Mouse (Mus musculus): ENCODE data around the gene Dhrs2.

Gene Dhrs2

DNA sequence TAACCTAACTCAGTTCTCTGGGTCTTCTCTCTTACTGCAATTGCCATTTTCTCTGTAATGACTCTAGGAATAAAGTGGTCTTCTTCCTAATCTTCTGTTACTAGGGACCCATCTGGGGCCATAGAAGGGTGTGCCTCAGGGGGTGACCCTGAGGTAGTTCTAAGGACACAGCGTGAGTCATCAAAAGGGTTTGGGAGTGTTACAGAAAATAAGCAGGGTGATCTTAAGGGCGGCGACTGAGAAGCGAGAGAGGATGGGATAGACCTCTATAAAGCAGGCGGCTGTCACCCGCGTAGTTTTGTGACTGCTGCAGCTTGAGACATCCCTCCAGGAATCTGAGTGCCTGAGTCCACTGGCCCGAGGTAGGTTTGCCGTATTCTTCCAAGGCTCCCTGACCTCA lies at the start of gene Dhrs2:
Gene Dhrs2 (plus strand): TSS at position 301 of the 400 bp plus-strand sequence.
- in situ Hi-C loops (cut with MboI, MseI): no loop called here

DNA sequence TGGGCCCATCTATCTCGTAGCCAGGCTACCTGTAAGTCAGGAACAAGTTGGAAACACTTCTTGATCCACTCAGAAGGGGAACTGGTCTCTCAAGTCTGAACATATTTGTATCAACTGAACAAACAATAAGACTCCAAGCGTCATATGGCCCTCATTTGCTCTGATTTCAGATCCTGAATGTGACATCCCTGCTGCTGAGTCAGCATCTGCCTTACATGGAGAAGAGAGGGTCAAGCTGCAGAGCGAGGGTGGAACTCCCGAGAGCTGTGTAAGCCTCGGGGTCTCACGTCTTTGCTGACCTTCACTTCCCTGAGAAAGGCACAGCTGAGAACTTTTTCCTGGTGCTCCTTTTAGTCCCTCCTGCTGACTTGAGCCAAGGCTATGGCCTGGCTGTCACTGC lies 47.6 kb upstream of the Dhrs2 start:
- in situ Hi-C loops (cut with MboI, MseI): no loop called here

DNA sequence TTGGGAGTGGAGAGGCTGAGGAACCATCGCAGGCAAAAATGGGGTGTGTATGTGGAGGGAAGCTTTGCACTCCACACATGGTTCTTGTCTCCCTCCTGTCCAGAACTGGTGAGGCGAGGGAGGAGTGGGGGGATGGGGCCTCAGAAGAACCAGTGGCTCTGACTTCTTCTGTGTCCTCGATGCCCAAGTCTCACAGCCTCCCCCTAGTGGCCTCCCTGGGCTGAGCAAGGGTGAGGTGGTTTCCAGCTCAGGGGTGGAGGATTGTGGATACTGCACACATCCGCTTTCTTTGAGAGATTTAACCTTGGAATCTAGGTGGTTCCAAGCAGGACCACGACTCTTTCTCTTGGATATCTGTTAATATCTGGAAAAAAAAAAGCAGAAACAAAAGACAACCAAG lies 44.5 kb upstream of the Dhrs2 start:
- in situ Hi-C loops (cut with MboI, MseI): no loop called here

DNA sequence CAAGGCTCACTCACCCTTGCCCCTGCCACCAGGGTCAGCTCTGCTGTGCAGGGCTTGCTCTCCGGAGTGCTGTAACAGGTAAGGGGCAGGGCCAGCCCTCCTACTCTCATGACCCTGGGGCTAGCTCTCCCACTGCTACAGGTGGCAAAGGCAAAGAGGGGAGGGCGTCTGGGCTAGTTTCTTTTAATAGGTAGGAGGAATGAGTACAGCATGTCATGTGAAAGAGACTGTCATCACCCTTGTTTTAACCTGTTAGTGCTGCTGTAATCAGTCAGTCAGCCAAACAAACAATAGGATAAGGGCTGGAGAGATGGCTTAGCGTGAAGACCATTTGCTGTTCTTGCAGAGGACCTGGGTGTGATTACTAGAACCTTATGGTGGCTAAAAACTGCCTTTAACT lies 40.9 kb upstream of the Dhrs2 start:
- in situ Hi-C loops (cut with MboI, MseI): no loop called here

GRCm38 (mm10) chr14:55183231-55183630 lies 38.6 kb upstream of the Dhrs2 start:
- in situ Hi-C loops (cut with MboI, MseI): no loop called here

DNA sequence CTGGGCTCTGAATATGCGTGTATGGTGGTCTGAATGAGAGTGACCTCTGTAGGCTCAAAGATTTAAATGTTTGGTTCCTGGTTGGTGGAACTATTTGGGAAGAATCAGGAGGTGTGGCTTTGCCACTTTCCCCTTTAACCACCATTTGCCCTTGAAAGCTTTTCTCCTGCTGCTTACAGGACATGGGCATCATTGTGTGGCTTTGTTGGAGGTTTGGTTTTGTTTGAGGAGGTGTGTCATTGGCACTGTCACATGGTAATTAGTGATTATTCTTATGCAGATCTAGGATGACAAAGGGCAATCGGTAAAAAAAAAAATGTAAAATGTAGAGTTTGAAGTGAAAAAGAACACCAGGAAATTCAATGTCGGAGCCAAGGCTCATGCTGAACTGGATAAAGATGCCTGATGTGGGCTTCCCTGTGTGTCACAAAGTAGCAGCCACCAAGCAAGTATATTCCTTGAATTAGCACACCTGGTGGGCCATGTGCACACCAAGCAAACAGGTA lies 37.1 kb upstream of the Dhrs2 start:
- in situ Hi-C loops (cut with MboI, MseI): no loop called here

DNA sequence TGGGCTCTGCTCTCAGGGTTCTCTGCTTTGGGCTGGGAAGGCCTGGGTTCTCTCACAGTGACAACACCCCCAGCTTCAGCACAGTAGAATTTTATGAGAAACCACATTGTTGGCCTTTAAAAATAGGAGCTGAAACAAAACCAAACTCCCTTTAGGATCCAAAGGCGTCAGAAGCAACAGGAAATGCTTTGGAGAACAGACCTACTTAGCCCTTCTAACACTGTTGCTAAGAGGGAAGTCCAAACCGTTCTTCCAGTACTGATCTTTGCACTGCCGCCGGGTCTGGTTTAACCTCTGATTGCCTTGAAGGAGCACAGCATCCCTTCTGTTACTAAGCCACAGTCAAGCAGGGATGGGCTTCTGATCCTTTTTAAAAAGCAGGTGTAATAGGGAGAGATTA lies 33.3 kb upstream of the Dhrs2 start:
- in situ Hi-C loops (cut with MboI, MseI): no loop called here

- in situ Hi-C loops (cut with MboI, MseI): no loop called here
These were observed 32.4 kb upstream of the Dhrs2 start for GRCm38 (mm10) chr14:55189351-55189769.

DNA sequence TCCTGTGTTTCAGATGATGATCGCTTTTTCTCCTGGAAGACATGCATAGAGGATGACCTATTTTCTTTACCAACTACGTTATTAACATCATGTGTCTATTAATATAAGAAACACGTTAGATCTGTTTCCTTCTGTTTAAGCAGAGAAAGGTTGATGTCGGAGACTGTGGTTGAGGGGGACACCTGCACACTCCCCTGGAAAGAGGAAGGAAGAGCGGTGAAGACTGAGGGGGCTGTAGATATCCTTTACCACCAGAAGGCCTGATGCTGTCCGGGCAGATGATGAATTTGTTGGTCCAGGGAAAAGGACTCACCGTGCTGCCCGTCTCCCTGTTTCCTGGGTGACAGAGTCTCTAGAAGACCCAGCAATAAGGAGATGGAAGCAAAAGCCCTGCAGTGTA lies 28.5 kb upstream of the Dhrs2 start:
- in situ Hi-C loops (cut with MboI, MseI): no loop called here

DNA sequence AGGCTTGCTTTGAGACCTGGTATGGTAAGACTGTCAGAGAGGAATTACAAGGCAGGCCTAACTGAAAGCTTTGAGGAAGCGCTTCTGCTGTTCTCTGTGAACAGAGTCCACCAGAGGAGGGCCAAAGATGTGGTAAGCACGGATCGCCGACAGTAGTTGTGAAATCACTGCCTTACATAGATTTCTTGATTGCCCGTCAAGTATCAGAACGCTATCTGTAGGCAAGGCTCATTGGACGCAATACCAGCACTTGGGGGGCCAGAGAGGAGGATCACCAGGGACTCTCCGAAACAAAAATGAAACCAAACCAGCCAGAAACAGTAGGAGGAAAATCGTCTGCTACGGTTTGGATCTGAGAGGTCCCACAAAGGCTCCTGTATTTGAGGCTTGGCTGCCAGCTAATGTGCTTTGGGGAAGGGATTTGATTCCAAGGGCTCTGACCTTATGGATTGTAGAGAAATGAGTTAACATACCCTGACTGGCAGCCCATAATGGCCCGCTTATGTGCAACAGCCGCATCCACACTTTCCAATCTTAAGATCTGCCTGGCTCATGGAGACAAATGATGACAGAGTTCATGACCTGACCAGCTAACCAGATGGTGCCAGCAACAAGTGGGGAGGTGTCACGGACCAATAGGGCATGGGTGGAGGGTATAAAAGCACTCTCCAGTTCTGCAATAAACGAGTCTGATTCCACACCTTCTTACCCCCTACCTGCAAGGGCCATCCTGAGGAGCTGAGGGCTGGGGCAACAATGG lies 27.8 kb upstream of the Dhrs2 start:
- in situ Hi-C loops (cut with MboI, MseI): no loop called here

GRCm38 (mm10) chr14:55194786-55195185 lies 27.0 kb upstream of the Dhrs2 start:
- in situ Hi-C loops (cut with MboI, MseI): no loop called here

DNA sequence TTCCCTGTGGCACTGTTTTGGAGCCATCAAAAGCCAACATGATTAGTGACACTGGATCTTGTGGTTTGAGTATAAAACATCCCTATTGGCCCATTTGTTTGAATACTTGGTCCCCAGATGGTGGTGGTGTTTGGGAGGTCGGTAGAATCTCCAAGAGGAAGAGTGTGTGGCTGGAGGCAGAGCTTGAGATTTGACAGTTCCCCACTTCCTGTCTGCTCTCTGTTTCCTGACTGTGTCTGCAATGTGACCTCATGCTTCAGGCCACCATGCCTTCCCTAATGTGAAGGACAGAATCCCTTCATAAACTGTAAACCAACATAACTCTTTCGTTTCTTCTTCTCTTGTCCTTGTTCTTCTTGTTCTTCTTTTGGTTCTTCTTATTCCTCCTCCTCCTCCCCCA lies 24.7 kb upstream of the Dhrs2 start:
- in situ Hi-C loops (cut with MboI, MseI): no loop called here

DNA sequence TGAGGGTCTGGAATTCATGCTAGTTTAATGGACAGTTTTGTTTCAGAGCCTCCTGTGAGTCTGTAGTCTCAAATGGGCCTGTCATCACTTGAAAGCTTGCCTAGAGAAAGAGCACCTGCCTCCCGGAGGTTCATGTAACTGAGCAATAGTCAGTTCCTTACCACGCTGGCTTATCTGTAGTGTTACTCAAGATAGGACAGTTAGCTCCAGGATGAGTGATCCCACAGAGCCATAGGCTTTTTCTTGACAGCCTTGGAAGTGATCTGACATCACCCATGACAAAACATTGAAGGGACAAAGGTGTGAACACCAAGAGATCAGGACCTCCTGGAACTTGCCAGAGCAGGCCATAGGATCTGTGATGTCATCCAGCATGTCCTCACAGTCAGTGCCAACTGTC lies 23.6 kb upstream of the Dhrs2 start:
- in situ Hi-C loops (cut with MboI, MseI): no loop called here

DNA sequence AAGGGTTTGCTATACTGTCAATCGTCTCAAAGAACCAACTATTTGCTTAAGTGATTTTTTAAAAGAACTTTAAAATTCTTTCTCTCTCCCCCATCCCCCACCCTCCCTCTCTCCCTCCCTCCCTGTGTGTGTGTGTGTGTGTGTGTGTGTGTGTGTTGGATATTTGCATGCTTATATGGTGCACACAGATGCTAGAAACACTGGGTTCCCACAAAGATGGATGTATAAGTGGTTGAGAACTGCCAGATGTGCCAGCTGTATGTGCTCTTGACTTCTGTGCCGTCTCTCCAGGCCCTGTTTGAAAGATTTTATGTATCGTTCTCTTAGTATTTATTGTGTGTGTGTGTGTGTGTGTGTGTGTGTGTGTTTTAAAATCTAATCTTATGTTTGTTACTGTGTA lies 17.3 kb upstream of the Dhrs2 start:
- in situ Hi-C loops (cut with MboI, MseI): no loop called here

- in situ Hi-C loops (cut with MboI, MseI): no loop called here
These were observed 16.6 kb upstream of the Dhrs2 start for GRCm38 (mm10) chr14:55205045-55205750.

DNA sequence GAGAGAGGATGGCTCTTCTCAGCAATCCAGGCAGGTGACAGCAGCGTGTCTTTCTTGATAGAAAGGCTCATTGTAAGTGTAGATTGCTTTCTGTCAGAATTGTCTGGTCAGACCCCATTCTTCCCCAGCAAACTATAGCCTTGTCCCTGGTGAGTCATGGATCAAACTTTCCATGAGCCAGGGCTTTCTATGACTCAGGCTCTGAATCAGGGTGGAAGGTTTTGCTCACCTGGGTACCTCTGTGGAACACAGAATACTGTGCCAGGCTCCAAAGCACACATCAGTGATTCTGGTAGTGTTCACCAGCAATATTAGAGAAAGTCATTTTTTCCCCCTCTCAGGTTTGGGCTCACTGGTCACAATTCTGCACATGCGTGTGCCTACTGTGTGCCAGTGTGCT lies 13.5 kb upstream of the Dhrs2 start:
- in situ Hi-C loops (cut with MboI, MseI): no loop called here

DNA sequence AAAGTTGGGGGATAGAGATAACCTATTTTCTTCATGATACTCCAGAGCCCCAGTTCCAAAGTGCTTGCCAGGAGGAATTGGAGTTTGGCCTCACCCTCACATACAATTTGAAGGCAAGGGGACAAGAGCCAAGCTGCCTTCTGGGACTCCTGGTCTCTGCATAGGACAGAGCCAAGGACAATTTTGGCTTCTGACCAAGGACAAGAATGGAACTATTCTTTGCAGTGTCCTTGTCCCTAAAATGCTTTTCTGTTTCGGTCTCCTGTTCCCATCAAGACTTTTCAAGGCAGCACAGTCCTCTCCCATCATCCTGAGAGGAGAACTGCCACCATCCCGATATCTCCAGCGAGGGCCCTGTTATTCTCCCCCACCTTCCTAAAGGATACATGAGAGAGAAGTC lies 8.2 kb upstream of the Dhrs2 start:
- in situ Hi-C loops (cut with MboI, MseI): no loop called here

- in situ Hi-C loops (cut with MboI, MseI): no loop called here
These were observed 7.3 kb upstream of the Dhrs2 start for GRCm38 (mm10) chr14:55214507-55214906.

DNA sequence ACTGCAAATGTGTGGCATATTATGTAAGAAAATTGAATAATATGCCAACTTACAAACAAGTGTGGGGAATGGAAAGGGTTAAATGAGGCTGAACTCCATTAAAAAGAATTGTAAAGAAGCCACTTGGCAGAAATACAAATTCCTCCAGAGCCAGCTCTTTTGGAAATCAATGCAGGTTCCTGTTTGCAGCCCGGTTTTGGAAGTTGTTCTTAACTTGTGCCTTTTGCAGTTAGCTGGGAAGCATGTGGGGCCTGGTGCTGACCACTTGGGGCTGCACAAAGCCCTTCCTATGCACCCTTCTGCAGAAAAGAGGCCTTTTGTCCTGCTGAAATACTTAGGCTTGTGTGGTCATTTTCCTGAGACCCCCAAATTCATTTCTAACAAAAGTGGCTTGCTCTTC lies 1.4 kb downstream of the Dhrs2 start:
- in situ Hi-C loops (cut with MboI, MseI): no loop called here

- in situ Hi-C loops (cut with MboI, MseI): no loop called here
These were observed 12.8 kb downstream of the Dhrs2 start for GRCm38 (mm10) chr14:55234639-55235038.

DNA sequence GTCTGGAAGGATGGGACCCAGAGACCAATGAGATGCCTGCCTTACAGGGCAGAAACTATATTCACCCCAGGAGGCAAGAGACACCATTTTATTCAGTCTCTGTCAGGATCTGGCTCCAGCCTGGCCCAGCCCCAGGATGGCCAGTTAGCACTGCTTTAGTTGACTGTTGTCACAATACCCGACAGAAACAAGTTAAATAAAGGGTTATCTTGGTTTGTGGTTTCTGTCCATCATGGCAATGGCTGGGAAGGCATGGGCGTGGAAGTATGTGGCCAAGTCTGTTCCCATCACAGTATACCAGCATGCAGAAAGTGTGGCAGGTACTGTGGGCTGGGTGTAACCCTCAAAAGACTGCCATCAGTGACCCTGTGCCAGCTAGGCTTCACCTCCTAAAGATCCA lies 14.9 kb downstream of the Dhrs2 start:
- in situ Hi-C loops (cut with MboI, MseI): no loop called here

- in situ Hi-C loops (cut with MboI, MseI): no loop called here
These were observed 20.9 kb downstream of the Dhrs2 start for GRCm38 (mm10) chr14:55242664-55243063.

GRCm38 (mm10) chr14:55247181-55247580 lies 25.4 kb downstream of the Dhrs2 start:
- in situ Hi-C loops (cut with MboI, MseI): no loop called here
